Mouse (Mus musculus) liver, embryonic 14.5 days (tissue): ENCODE measurements around the gene Ankfn1. TPM values are rescaled to one million over a fixed set of nuclear protein-coding genes. Genes with fewer than 3 reads are reported as not detected.

Experiments
- ATAC-seq: fragments of 200-750 bp; cut with Nextera tagmentation; 2 replicates; pipeline ENCODE4 v1.8.0; 2017; ENCODE audit warnings: moderate number of reproducible peaks, mild to moderate bottlenecking, moderate library complexity; ENCODE audit not compliant: insufficient read depth
- DNase-seq, 3 experiments: peaks; one replicate each; pipeline ENCODE4 v3.0.0-alpha.2; 2012 to 2013; ENCODE audit warnings: low read depth in 3 of 3, low spot score in 3 of 3
- H3K27ac ChIP-seq: fragments of 300-500 bp; sonication (generic); 2 replicates; pipeline ENCODE4 v1.5.1; 2014; ENCODE audit warnings: moderate library complexity, mild to moderate bottlenecking, control low read depth, inconsistent platforms
- H3K27me3 ChIP-seq: fragments of 300-500 bp; sonication (generic); 2 replicates; pipeline ENCODE4 v1.6.1; 2014; ENCODE audit warnings: mild to moderate bottlenecking, low read length, moderate library complexity; ENCODE audit not compliant: control insufficient read depth, insufficient read depth
- H3K36me3 ChIP-seq: fragments of 300-500 bp; sonication (generic); replicated peaks from 2 replicates; pipeline ENCODE4 v1.6.1; 2014; ENCODE audit warnings: low read depth; ENCODE audit not compliant: control insufficient read depth, insufficient read depth
- H3K4me1 ChIP-seq, 2 experiments: fragments of 200-500 bp in 1 of 2; fragments of 300-500 bp in 1 of 2; sonication (generic) in 1 of 2; replicated peaks; 2 replicates each; pipeline ENCODE4 v1.6.1; 2012 to 2014; ENCODE audit warnings: antibody characterized with exemption in 1 of 2, inconsistent platforms in 1 of 2, low read length in 1 of 2; ENCODE audit not compliant: control insufficient read depth in 2 of 2, insufficient read depth in 2 of 2
- H3K4me2 ChIP-seq: fragments of 300-500 bp; sonication (generic); 2 replicates; pipeline ENCODE4 v1.6.1; 2014; ENCODE audit warnings: low read depth, mild to moderate bottlenecking, control low read depth, moderate library complexity
- H3K4me3 ChIP-seq, 2 experiments: fragments of 200-500 bp in 1 of 2; fragments of 300-500 bp in 1 of 2; sonication (generic) in 1 of 2; 2 replicates each; pipeline ENCODE4 v1.5.1; 2012 to 2014; ENCODE audit warnings: low read depth in 2 of 2, low read length in 2 of 2, mild to moderate bottlenecking in 2 of 2, control low read depth in 1 of 2, inconsistent platforms in 1 of 2, moderate library complexity in 1 of 2; ENCODE audit not compliant: insufficient read depth in 1 of 2
- H3K9ac ChIP-seq: fragments of 300-500 bp; sonication (generic); replicated peaks from 2 replicates; pipeline ENCODE4 v1.6.1; 2014; ENCODE audit warnings: mild to moderate bottlenecking, control low read depth, moderate library complexity
- H3K9me3 ChIP-seq: fragments of 300-500 bp; sonication (generic); 2 replicates; pipeline ENCODE4 v1.6.1; 2016; ENCODE audit warnings: low read length, mixed read lengths; ENCODE audit not compliant: control insufficient read depth
- CTCF ChIP-seq: IDR thresholded peaks from 2 replicates; pipeline ENCODE4 v1.5.1; 2016; ENCODE audit warnings: antibody characterized with exemption, low read depth, control low read depth
- EP300 ChIP-seq: IDR thresholded peaks from 2 replicates; pipeline ENCODE4 v1.6.1; 2016; ENCODE audit warnings: antibody characterized with exemption, low read depth
- WGBS: fragments of 180-500 bp; shearing (Covaris S2); extraction: QIAGEN DNeasy Blood & Tissue Kit; methylation state at CpG from one replicate; pipeline ENCODE4 v1.1.7; 2014; ENCODE audit not compliant: insufficient replicate concordance; 5-methylcytosine and 5-hydroxymethylcytosine counted together
- polyA plus RNA-seq, 2 experiments: library from polyadenylated mRNA; depleted of rRNA in 1 of 2; stranded (reverse) in 1 of 2; unstranded in 1 of 2; fragments of >200 nt; fragmentation: Nextera tagmentation in 1 of 2; extraction: Ambion mirVana in 1 of 2; gene quantifications; 2 replicates each; pipeline versions ENCODE4 v1.2.1 to v1.2.3; 2012 to 2014

Ankfn1 gene
- polyA plus RNA-seq, 2 experiments: not detected

DNA sequence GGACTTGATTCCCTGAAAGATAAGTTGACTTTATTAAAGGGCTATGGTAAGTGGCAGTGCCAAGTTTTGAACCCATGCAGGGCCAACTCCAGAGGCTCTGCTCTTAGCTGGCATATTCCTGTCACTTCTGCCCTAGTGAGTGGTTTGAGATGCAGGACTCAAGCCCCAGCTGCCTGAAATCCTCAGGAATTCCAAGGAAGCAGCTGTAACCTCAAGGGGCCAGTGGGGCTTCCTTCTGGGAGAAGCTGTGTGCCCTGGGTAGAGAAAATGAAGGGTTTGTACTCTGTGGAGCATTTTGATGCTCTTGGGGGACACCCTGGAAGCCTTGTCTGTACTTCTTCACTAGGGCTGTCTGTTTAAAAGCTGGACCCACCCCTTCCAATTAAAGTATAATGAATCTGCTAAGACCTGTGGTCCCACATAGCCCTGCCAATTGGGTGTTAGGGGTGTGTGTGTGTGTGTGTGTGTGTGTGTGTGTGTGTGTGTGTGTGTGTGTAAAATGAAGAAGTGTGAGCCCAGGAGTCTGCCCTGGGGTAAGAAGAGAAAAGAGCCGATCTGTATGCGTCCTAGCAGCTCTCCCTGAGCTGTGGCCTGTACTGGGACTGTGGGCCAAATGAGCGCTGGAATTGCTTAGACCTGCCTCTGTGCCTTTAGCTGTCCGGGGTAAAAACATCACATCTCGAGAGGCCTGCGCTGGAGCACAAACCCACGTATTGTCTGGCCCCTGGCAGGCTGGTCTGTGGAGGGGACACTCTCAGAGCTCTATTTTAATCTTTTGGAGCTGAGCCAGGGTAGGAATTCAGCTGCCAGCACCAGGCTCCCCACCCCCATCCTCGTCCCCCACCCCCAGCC, 395.4 kb downstream of the Ankfn1 start:
- Histone ChIP-seq H3K4me2 (no peak overlapping the region), H3K4me1 (no peaks in the 10 kb centered on the region), H3K27me3 (no peaks in the 10 kb centered on the region), H3K4me3 (no peak overlapping the region), H3K9ac (no peak overlapping the region), H3K9me3 (no peaks in the 10 kb centered on the region), H3K36me3 (no peaks in the 10 kb centered on the region), H3K27ac (no peak overlapping the region)
- no peak for ATAC-seq
- TF ChIP-seq EP300 (no peak), CTCF (no peak)
- no peak for DNase-seq
- 47% methylated on average over 8 of the region's 8 CpGs for WGBS

DNA sequence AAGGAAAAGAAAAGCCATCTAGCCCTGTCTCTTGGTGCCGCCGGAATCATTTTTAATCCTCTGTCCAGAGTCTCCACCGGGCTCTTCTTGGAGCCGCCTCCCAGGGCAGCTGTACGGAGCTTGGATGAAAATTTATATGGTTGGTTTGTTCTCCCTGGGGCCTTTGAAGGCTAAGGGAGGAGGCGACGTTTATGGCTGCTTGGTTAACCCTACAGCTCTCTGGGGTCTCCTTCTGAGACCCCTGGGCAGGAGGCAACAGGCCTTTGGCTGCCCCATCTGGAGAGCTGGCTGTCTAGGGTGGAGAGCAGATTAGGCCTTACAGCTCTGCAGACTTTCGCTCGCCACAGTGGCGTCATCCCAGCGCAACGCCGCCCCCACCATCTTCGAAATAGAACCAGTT, 406.5 kb downstream of the Ankfn1 start:
- Histone ChIP-seq H3K9ac (no peak overlapping the region), H3K27me3 (no peaks in the 10 kb centered on the region), H3K27ac (no peak overlapping the region), H3K4me1 (no peaks in the 10 kb centered on the region), H3K4me2 (no peak overlapping the region), H3K4me3 (no peak overlapping the region), H3K9me3 (no peaks in the 10 kb centered on the region), H3K36me3 (no peaks in the 10 kb centered on the region)
- ATAC-seq: no peak
- no peak for DNase-seq
- TF ChIP-seq CTCF (no peak), EP300 (no peak)
- 75% methylated on average over 14 of the region's 14 CpGs for WGBS

GRCm38 (mm10) chr11:89370373-89370772, 407.1 kb downstream of the Ankfn1 start:
- Histone ChIP-seq H3K4me3 (no peak overlapping the region), H3K4me1 (no peaks in the 10 kb centered on the region), H3K27ac (no peak overlapping the region), H3K36me3 (no peaks in the 10 kb centered on the region), H3K9ac (no peak overlapping the region), H3K9me3 (no peaks in the 10 kb centered on the region), H3K4me2 (no peak overlapping the region), H3K27me3 (no peaks in the 10 kb centered on the region)
- no peak for ATAC-seq
- WGBS: 48% methylated on average over 7 of the region's 7 CpGs
- no peak for DNase-seq
- no peak for TF ChIP-seq EP300

DNA sequence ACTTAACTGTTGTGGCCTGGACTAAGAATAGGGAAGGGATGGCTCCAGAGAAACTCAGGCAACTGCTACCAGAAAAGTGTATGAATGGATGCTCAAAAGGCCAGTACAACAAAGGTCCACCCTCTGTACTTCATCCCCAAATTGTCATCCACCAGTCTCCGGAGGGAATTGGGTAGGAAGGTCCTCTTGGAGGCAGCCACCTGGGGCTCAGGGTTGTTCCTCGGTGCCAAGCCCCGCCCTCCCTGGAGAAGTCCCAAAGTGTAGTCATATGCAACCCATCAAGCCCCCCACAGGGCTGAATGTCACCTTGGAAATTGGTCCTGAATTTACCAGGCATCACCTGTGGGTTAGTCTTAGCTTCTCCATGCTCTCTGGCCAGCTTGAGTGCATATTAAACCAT, 413.5 kb downstream of the Ankfn1 start:
- 55% methylated on average over 3 of the region's 3 CpGs for WGBS
- H3K27ac ChIP-seq: no peak overlapping the region
- H3K4me3 ChIP-seq: no peak overlapping the region
- TF ChIP-seq EP300 (no peak), CTCF (no peak)
- no peak for ATAC-seq
- H3K9me3 ChIP-seq: no peaks in the 10 kb centered on the region
- no peak overlapping the region for H3K9ac ChIP-seq
- no peak for DNase-seq
- no peaks in the 10 kb centered on the region for H3K27me3 ChIP-seq
- no peaks in the 10 kb centered on the region for H3K36me3 ChIP-seq
- no peak overlapping the region for H3K4me2 ChIP-seq
- H3K4me1 ChIP-seq: no peaks in the 10 kb centered on the region

- Histone ChIP-seq H3K9me3 (no peaks in the 10 kb centered on the region), H3K4me1 (no peaks in the 10 kb centered on the region), H3K27ac (no peak overlapping the region), H3K36me3 (no peaks in the 10 kb centered on the region), H3K4me3 (no peak overlapping the region), H3K27me3 (no peaks in the 10 kb centered on the region), H3K4me2 (no peak overlapping the region), H3K9ac (no peak overlapping the region)
- ATAC-seq (no peak), DNase-seq (no peak)
- WGBS: 72% methylated on average over 3 of the region's 3 CpGs
- no peak for TF ChIP-seq EP300
- TF ChIP-seq CTCF: no peak
These were observed 416.6 kb downstream of the Ankfn1 start for GRCm38 (mm10) chr11:89360895-89361294.
